Mouse (Mus musculus): Measurements from ENCODE around the gene Tmem240. TPM values are rescaled to one million over a fixed set of nuclear protein-coding genes. Genes with fewer than 3 reads are reported as not detected.
A peak's percentile ranks its signal among the peaks of the same experiment; 100 is the strongest.
"Not testable (repeated sequence)": the region's sequence is repeated elsewhere in the genome, so short reads cannot be mapped to it uniquely, and the experiment has no call there.

Gene Tmem240
- polyA plus RNA-seq (2012; rRNA removed) (0.06 and 0.17 TPM in 2 replicates), polyA plus RNA-seq (2014; fragmentation: Nextera tagmentation; extraction: Ambion mirVana) (0.06 TPM in 1 of 2 replicates, not detected in the other)

DNA sequence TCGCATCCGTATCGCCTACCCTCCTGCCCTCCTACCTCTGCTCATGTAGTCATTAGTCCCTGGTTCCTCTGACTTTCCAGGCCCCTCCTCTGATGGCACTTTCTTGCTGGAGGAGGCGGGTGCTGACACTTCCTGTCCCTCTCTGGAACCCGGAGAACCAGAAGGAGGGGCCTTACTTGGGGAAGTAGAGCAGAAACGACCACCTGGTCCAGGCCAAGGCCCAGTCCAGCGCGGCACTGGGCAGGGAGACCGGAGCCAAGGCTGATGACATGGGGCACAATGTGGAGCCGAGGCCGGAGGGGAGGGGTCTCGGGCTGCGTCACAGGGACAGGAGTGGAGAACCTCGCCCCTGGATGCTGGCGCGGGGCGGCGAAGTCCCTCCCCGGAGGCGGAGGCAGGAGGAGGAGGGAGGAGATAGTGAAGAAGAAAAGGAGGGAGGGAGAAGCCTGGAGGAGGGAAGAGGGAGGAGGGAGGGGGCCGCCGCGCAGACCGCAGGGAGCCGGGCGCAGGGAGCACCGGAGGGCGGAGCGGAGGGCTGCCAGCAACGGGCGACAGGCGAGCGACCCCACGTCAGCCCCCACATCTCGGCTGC is at the start of gene Tmem240:
Gene Tmem240, plus strand, starts transcription at position 451 of the 592 bp plus-strand sequence.
- no peak for TF ChIP-seq EP300 (IDR thresholded peaks at IDR 0.05; ENCODE audit: low read depth)
- no peak for TF ChIP-seq CTCF (IDR thresholded peaks at IDR 0.05; ENCODE audit: low read depth)
- ATAC-seq (ENCODE audit: insufficient read depth), result peak; percentile 85
- Histone ChIP-seq H3K36me3 (replicated peaks; ENCODE audit: control insufficient read depth, insufficient read depth, low read depth) (no peaks in the 10 kb centered on the region; the same call in none of the 2 replicates), H3K27ac (no peak within 1 kb of the TSS), H3K9me3 (ENCODE audit: control insufficient read depth, low read length) (no peaks in the 10 kb centered on the region), H3K4me2 (ENCODE audit: low read depth) (peak within 1 kb of the TSS; percentile 92), H3K27me3 (ENCODE audit: control insufficient read depth, insufficient read depth, low read length) (no peaks in the 10 kb centered on the region), H3K9ac (replicated peaks) (peak within 1 kb of the TSS; percentile 75), H3K4me3 (ENCODE audit: insufficient read depth in 1 of 2, low read depth in 2 of 2, low read length in 2 of 2) (peak within 1 kb of the TSS; percentile 74 to 89), H3K4me1 (replicated peaks; ENCODE audit: control insufficient read depth in 2 of 2, insufficient read depth in 2 of 2, low read length in 1 of 2) (peaks cover 3% of the 10 kb centered on the region in 2 experiments; a peak in 1 of 4 replicates)
- under 1% methylated on average over 35 of the region's 35 CpGs for WGBS (ENCODE audit: insufficient replicate concordance)
- DNase-seq (ENCODE audit: low read depth in 3 of 3, low spot score in 3 of 3), result peak; percentile 56 to 65 (median 57)

DNA sequence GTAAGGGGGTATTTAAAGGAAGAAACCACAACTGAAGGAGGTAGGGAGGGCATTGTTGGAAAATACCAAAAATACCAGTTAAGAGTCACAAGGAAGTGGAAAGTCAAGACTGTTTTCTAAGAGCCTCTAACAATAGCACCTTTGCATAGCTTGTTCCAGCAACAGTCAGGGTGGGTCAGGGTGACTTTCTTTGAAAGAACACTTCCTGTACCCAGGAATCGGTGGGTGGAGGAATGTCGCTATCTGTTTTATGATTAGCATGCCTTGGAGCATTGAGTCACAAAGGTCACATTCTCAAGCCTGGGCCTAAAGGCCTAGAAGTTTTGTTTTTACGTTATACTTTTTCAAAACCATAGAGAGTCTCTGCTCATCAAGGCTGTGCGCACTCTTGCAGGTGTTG is 46.8 kb upstream of the Tmem240 start:
- not testable (repeated sequence) for H3K9me3 ChIP-seq (ENCODE audit: control insufficient read depth, low read length); DNase-seq (ENCODE audit: low read depth in 3 of 3, low spot score in 3 of 3); H3K4me1 ChIP-seq (replicated peaks; ENCODE audit: control insufficient read depth in 2 of 2, insufficient read depth in 2 of 2, low read length in 1 of 2); H3K27ac ChIP-seq; H3K4me2 ChIP-seq (ENCODE audit: low read depth); H3K9ac ChIP-seq (replicated peaks); H3K4me3 ChIP-seq (ENCODE audit: insufficient read depth in 1 of 2, low read depth in 2 of 2, low read length in 2 of 2); ATAC-seq (ENCODE audit: insufficient read depth); H3K36me3 ChIP-seq (replicated peaks; ENCODE audit: control insufficient read depth, insufficient read depth, low read depth); H3K27me3 ChIP-seq (ENCODE audit: control insufficient read depth, insufficient read depth, low read length)
- WGBS (ENCODE audit: insufficient replicate concordance), result 70% methylated on average over 4 of the region's 4 CpGs

DNA sequence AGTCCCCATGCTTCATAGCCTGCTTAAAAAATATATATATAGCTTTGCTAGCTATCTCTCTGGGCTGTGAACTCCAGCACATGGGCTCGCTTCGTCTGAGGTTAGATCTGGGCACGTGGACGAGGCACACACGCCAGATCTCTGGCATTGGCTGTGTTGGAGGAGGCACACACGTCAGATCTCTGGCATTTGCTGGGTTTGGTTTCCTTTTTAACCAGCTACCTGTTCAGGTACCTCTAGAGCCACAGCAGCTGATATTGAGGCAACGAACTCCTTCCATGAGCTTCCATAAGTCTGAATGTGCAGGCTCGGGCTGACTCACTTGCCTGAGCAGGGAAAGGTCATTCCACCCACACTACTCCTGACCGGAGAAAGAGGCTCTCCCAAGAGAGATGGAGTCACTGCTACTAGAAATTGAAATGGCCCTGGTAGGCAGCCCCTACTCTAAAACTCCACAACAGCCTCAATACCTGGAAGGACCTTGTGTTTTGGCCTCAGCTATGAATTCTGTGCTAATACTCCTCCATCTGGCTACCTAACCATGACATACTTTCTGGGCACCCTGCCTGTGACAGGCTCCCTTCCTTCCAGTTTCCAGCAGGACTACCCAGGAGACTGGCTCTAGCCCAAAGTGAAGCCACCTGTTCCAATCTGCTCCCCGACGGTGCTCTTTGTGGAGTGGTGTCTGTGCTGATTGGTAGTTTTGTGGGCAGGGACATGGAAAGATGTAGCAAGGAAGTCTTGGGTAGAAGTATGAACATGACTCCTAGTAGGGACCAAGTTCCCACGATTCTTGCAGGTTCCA is 43.8 kb upstream of the Tmem240 start:
- DNase-seq (ENCODE audit: low read depth in 3 of 3, low spot score in 3 of 3), result no peak
- 65% methylated on average over 12 of the region's 12 CpGs for WGBS (ENCODE audit: insufficient replicate concordance)
- peaks cover 26% of the 10 kb centered on the region for H3K27me3 ChIP-seq (ENCODE audit: control insufficient read depth, insufficient read depth, low read length)

DNA sequence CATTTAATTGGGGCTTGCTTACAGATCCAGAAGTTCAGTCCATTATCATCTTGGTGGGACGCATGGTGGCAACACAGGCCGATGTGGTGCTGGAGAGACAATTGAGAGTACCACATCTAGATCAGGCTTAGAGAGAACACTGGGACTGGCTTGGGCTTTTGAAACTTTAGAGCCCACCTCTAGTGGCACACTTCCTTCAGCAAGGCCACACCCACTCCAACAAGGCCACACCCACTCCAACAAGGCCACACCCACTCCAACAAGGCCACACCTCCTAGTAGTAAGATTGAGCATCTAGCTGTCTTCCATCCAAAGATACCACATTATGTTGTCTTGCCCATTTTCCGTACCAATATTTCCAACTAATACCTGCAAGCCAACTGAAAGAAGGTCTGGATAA is 42.2 kb upstream of the Tmem240 start:
- Histone ChIP-seq H3K36me3 (replicated peaks; ENCODE audit: control insufficient read depth, insufficient read depth, low read depth) (no peaks in the 10 kb centered on the region), H3K27ac (no peak overlapping the region), H3K27me3 (ENCODE audit: control insufficient read depth, insufficient read depth, low read length) (peaks cover 30% of the 10 kb centered on the region), H3K9ac (replicated peaks) (no peak overlapping the region), H3K4me2 (ENCODE audit: low read depth) (no peak overlapping the region), H3K4me3 (ENCODE audit: insufficient read depth in 1 of 2, low read depth in 2 of 2, low read length in 2 of 2) (no peak overlapping the region), H3K4me1 (replicated peaks; ENCODE audit: control insufficient read depth in 2 of 2, insufficient read depth in 2 of 2, low read length in 1 of 2) (no peaks in the 10 kb centered on the region; a peak in 1 of 4 replicates), H3K9me3 (ENCODE audit: control insufficient read depth, low read length) (no peaks in the 10 kb centered on the region)
- TF ChIP-seq CTCF (IDR thresholded peaks at IDR 0.05; ENCODE audit: low read depth) (no peak), EP300 (IDR thresholded peaks at IDR 0.05; ENCODE audit: low read depth) (no peak)
- WGBS (ENCODE audit: insufficient replicate concordance), result 89% methylated on average over 3 of the region's 3 CpGs
- no peak for ATAC-seq (ENCODE audit: insufficient read depth)
- DNase-seq (ENCODE audit: low read depth in 3 of 3, low spot score in 3 of 3), result no peak

More for the DNA sequence above, 43.8 kb upstream of the Tmem240 start:
- no peak for TF ChIP-seq EP300 (IDR thresholded peaks at IDR 0.05; ENCODE audit: low read depth)
- TF ChIP-seq CTCF (IDR thresholded peaks at IDR 0.05; ENCODE audit: low read depth), result no peak
- H3K27ac ChIP-seq, result no peak overlapping the region
- H3K4me2 ChIP-seq (ENCODE audit: low read depth), result no peak overlapping the region
- no peaks in the 10 kb centered on the region for H3K36me3 ChIP-seq (replicated peaks; ENCODE audit: control insufficient read depth, insufficient read depth, low read depth)
- H3K9me3 ChIP-seq (ENCODE audit: control insufficient read depth, low read length), result no peaks in the 10 kb centered on the region
- no peak overlapping the region for H3K9ac ChIP-seq (replicated peaks)
- H3K4me3 ChIP-seq (ENCODE audit: insufficient read depth in 1 of 2, low read depth in 2 of 2, low read length in 2 of 2), result no peak overlapping the region
- no peak for ATAC-seq (ENCODE audit: insufficient read depth)
- no peaks in the 10 kb centered on the region; a peak in 1 of 4 replicates for H3K4me1 ChIP-seq (replicated peaks; ENCODE audit: control insufficient read depth in 2 of 2, insufficient read depth in 2 of 2, low read length in 1 of 2)

DNA sequence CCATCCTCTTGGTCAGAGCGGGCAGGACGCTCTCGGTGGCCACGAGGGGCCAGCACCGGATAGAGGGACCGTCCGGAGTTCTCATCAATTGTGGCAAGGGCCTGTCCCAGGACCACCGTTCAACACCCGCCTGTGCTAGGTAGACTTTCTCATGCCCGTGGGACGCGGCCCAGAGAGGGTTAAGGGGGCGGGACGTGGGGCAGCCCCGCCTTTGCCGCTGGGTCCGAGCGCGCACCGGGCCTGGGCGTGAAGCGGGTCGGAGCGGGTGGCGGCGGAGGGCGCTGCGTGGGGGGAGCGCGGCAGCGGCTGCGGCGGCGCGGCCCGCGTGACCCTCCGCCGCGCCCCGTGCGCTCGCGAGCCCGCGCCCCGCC is 40.5 kb upstream of the Tmem240 start, which contains the start of gene Fndc10:
Gene Fndc10, plus strand, starts transcription at position 232 of the 371 bp plus-strand sequence.
- Histone ChIP-seq H3K27ac (no peak within 1 kb of the TSS), H3K9me3 (ENCODE audit: control insufficient read depth, low read length) (no peaks in the 10 kb centered on the region), H3K4me3 (ENCODE audit: insufficient read depth in 1 of 2, low read depth in 2 of 2, low read length in 2 of 2) (peak within 1 kb of the TSS; percentile 34 to 43), H3K9ac (replicated peaks) (no peak within 1 kb of the TSS), H3K4me1 (replicated peaks; ENCODE audit: control insufficient read depth in 2 of 2, insufficient read depth in 2 of 2, low read length in 1 of 2) (no peaks in the 10 kb centered on the region; a peak in 1 of 4 replicates), H3K27me3 (ENCODE audit: control insufficient read depth, insufficient read depth, low read length) (peaks cover 30% of the 10 kb centered on the region), H3K36me3 (replicated peaks; ENCODE audit: control insufficient read depth, insufficient read depth, low read depth) (no peaks in the 10 kb centered on the region), H3K4me2 (ENCODE audit: low read depth) (peak within 1 kb of the TSS; percentile 61)
- ATAC-seq (ENCODE audit: insufficient read depth) (peak; percentile 16; the same call in 1 of the 2 replicates), DNase-seq (ENCODE audit: low read depth in 3 of 3, low spot score in 3 of 3) (no peak)
- 1% methylated on average over 46 of the region's 47 CpGs for WGBS (ENCODE audit: insufficient replicate concordance)
- TF ChIP-seq EP300 (IDR thresholded peaks at IDR 0.05; ENCODE audit: low read depth) (no peak), CTCF (IDR thresholded peaks at IDR 0.05; ENCODE audit: low read depth) (no peak)

All from liver, embryonic 14.5 days (tissue).